Mouse (Mus musculus): ENCODE measurements at regions not wholly inside any gene's neighbourhood (a gene's known extent, or its start where the extent isn't known, plus 50 kb on each side); places are given as distances from the start of the nearest gene placed in this dataset.

GRCm38 (mm10) chr9:61755311-61755710, 159.0 kb downstream of the Rplp1 start:
- no peak for TF ChIP-seq CTCF (IDR thresholded peaks at IDR 0.05; ENCODE audit: low read depth, low read length)
- no peak for TF ChIP-seq TAL1 (conservative IDR thresholded peaks at IDR 0.05; ENCODE audit: low read depth, low read length)
- TF ChIP-seq GATA2 (IDR thresholded peaks at IDR 0.05; ENCODE audit: borderline replicate concordance, low read depth, low read length): no peak
- no peak for TF ChIP-seq POLR2AphosphoS5 (IDR thresholded peaks at IDR 0.05; ENCODE audit: insufficient replicate concordance, low read depth, low read length)

Data from G1E (cell line).